Mouse (Mus musculus): ENCODE results near the gene Bcl2l10.

GRCm38 (mm10) chr9:75375606-75376005 lies 28.0 kb downstream of the Bcl2l10 start:
- no peak for TF ChIP-seq POLR2A (IDR thresholded peaks at IDR 0.05; ENCODE audit: control insufficient read depth, extremely low read depth, insufficient read depth, low read length, poor library complexity)
- TF ChIP-seq CTCF (IDR thresholded peaks at IDR 0.05; ENCODE audit: borderline replicate concordance, control insufficient read depth, extremely low read depth, insufficient read depth, low read length, poor library complexity), result no peak

All from thymus, adult 2 months (tissue).